9 mouse cellular contexts compared by ENCODE assay signal in the genomic region with DNA sequence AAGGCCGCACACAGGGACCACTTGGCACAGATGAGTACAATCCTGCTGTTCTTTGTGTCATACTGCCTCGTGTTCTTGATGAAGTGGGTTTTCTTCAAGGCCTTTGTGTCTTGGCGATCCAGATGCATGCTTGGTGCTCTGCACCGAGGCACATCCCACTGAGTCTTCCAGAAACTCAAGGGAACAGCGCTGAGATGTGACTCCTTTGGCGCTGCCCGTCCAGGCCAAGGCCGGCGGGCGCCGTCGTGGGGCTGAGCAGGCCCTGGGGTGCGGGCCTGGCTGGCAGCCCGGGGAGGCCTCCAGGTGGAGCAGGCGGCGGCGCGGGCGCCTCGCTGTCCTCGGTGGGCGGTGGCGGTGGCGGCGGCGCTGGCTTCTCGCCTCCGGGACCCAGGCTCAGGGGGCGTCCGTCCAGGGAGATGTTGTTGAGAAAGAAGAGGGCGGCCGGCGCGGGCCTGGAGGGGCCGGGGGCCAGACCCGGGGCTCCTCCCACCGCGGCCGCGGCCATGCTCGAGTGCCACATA. TPM values are rescaled to one million over a fixed set of nuclear protein-coding genes. Genes with fewer than 3 reads are reported as not detected.
DNase-seq lines count a peak whose midpoint lies in the region; ATAC-seq and TF ChIP-seq lines count a peak whose summit lies in the region.
"Had no signal": no experiment of that assay in that cellular context is flagged by ENCODE, and none has a peak within 500 bp of the region (broad histone marks: within the 10 kb centered on the region; RNA-seq: fewer than 3 reads in every experiment).

No protein-coding gene starts in this region.

- peak overlapping the region; percentile 38 for H3K4me3 ChIP-seq in gastrocnemius, adult 2 months
- H3K4me3 ChIP-seq in hindbrain, embryonic 13.5 days = peak overlapping the region; percentile 33
- peak overlapping the region; percentile 35 for H3K4me3 ChIP-seq in midbrain, embryonic 15.5 days
- no peak overlapping the region for H3K4me3 ChIP-seq in thymus, adult 2 months (ENCODE audit: control insufficient read depth, insufficient read depth, low read length)

- peak overlapping the region; percentile 62 for H3K9ac ChIP-seq in hindbrain, embryonic 13.5 days
- peak overlapping the region; percentile 25 for H3K9ac ChIP-seq in midbrain, embryonic 15.5 days

- WGBS in hindbrain, embryonic 13.5 days = 26% methylated on average over 40 of the region's 41 CpGs
- 17% methylated on average over 39 of the region's 41 CpGs for WGBS in midbrain, embryonic 15.5 days
- WGBS in thymus, adult 2 months = 39% methylated on average over 41 of the region's 41 CpGs

- no peak for DNase-seq in gastrocnemius, adult 2 months
- no peak for DNase-seq in gastrocnemius, postnatal 4 days (ENCODE audit: low spot score in 2 of 2)
- DNase-seq in R1 (ENCODE audit: low read depth, low spot score) = peak; percentile 54
- DNase-seq in right cerebral cortex, postnatal 14 days = no peak
- DNase-seq in spleen, adult 18-20 months = no peak
- DNase-seq in thymus, adult 2 months = no peak
- DNase-seq: lung, postnatal 36 days had no signal

- H3K4me2 ChIP-seq in hindbrain, embryonic 13.5 days = peak overlapping the region; percentile 52
- H3K4me2 ChIP-seq in midbrain, embryonic 15.5 days = peak overlapping the region; percentile 59

- H3K27ac ChIP-seq in gastrocnemius, adult 2 months = no peak overlapping the region
- H3K27ac ChIP-seq in hindbrain, embryonic 13.5 days = no peak overlapping the region
- no peak overlapping the region for H3K27ac ChIP-seq in midbrain, embryonic 15.5 days
- no peak overlapping the region for H3K27ac ChIP-seq in thymus, adult 2 months (ENCODE audit: control insufficient read depth, insufficient read depth, low read length)

- peaks cover 5% of the 10 kb centered on the region; the same call in 1 of the 2 replicates for H3K4me1 ChIP-seq in hindbrain, embryonic 13.5 days (replicated peaks)
- H3K4me1 ChIP-seq in midbrain, embryonic 15.5 days = peaks cover 4% of the 10 kb centered on the region; the same call in 1 of the 2 replicates
- H3K4me1 ChIP-seq in thymus, adult 2 months (replicated peaks; ENCODE audit: control insufficient read depth, insufficient read depth, low read length) = no peaks in the 10 kb centered on the region

- intact Hi-C loops in gastrocnemius, adult 2 months (cut with DNase I) = no loop called here

- TF ChIP-seq POLR2A in thymus, adult 2 months (IDR thresholded peaks at IDR 0.05; ENCODE audit: control insufficient read depth, extremely low read depth, insufficient read depth, low read length, poor library complexity) = no peak

- H3K9me3 ChIP-seq in hindbrain, embryonic 13.5 days = no peaks in the 10 kb centered on the region
- H3K9me3 ChIP-seq in midbrain, embryonic 15.5 days = no peaks in the 10 kb centered on the region

- no peaks in the 10 kb centered on the region for H3K27me3 ChIP-seq in hindbrain, embryonic 13.5 days
- no peaks in the 10 kb centered on the region for H3K27me3 ChIP-seq in midbrain, embryonic 15.5 days (replicated peaks)
- H3K27me3 ChIP-seq in thymus, adult 2 months (ENCODE audit: control insufficient read depth, insufficient read depth, low read length) = no peaks in the 10 kb centered on the region; the same call in 1 of the 2 replicates

- 0 out of 2 replicates have a peak, but pooled peaks have one; percentile 46 for ATAC-seq in hindbrain, embryonic 13.5 days (ENCODE audit: low FRiP score)
- ATAC-seq in midbrain, embryonic 15.5 days (replicated peaks) = peak; percentile 67

- no peaks in the 10 kb centered on the region for H3K36me3 ChIP-seq in hindbrain, embryonic 13.5 days
- H3K36me3 ChIP-seq in midbrain, embryonic 15.5 days (replicated peaks) = no peaks in the 10 kb centered on the region
- no peaks in the 10 kb centered on the region for H3K36me3 ChIP-seq in thymus, adult 2 months (ENCODE audit: control insufficient read depth, insufficient read depth, low read length)

- no peak for TF ChIP-seq CTCF in gastrocnemius, adult 2 months (IDR thresholded peaks at IDR 0.05)
- no peak for TF ChIP-seq CTCF in thymus, adult 2 months (IDR thresholded peaks at IDR 0.05; ENCODE audit: borderline replicate concordance, control insufficient read depth, extremely low read depth, insufficient read depth, low read length, poor library complexity)

RNA-seq across cellular contexts. Expression of gene Adck1, which starts 6.1 kb away (rescaled TPM):
- total RNA-seq in gastrocnemius, adult 2 months (2021) = 10 to 100 TPM; 15.0 to 21.3 TPM
- total RNA-seq in gastrocnemius, postnatal 4 days (2021) = 1 to 10 TPM; 8.9 to 9.8 TPM
- 31.0 and 33.3 TPM in 2 replicates for polyA plus RNA-seq in hindbrain, embryonic 13.5 days (2015; fragmentation: Nextera tagmentation; extraction: Ambion mirVana)
- polyA plus RNA-seq in midbrain, embryonic 15.5 days (2015; fragmentation: Nextera tagmentation; extraction: Ambion mirVana) = 38.8 and 43.3 TPM in 2 replicates
- polyA plus RNA-seq in thymus, adult 2 months (2012; rRNA removed) = 24.9 and 29.0 TPM in 2 replicates

RNA-seq across cellular contexts. Expression of gene Gm5039, which starts 30.4 kb away (rescaled TPM):
- not detected for total RNA-seq in gastrocnemius, adult 2 months (2021)
- not detected for total RNA-seq in gastrocnemius, postnatal 4 days (2021)
- not detected in 2 replicates for polyA plus RNA-seq in hindbrain, embryonic 13.5 days (2015; fragmentation: Nextera tagmentation; extraction: Ambion mirVana)
- not detected in 2 replicates for polyA plus RNA-seq in midbrain, embryonic 15.5 days (2015; fragmentation: Nextera tagmentation; extraction: Ambion mirVana)
- not detected in 2 replicates for polyA plus RNA-seq in thymus, adult 2 months (2012; rRNA removed)
